Mouse (Mus musculus) cerebellum, adult (tissue): ENCODE results near the gene Tarbp1.
"Not testable (repeated sequence)": the region's sequence is repeated elsewhere in the genome, so short reads cannot be mapped to it uniquely, and the experiment has no call there.

Source experiments
- ATAC-seq: cut with Nextera tagmentation; 2 replicates; pipeline ENCODE4 v1.9.2; 2017; ENCODE audit warnings: mild to moderate bottlenecking, moderate library complexity, mixed read lengths; ENCODE audit not compliant: insufficient number of reproducible peaks, low FRiP score, low TSS enrichment

Gene Tarbp1

DNA sequence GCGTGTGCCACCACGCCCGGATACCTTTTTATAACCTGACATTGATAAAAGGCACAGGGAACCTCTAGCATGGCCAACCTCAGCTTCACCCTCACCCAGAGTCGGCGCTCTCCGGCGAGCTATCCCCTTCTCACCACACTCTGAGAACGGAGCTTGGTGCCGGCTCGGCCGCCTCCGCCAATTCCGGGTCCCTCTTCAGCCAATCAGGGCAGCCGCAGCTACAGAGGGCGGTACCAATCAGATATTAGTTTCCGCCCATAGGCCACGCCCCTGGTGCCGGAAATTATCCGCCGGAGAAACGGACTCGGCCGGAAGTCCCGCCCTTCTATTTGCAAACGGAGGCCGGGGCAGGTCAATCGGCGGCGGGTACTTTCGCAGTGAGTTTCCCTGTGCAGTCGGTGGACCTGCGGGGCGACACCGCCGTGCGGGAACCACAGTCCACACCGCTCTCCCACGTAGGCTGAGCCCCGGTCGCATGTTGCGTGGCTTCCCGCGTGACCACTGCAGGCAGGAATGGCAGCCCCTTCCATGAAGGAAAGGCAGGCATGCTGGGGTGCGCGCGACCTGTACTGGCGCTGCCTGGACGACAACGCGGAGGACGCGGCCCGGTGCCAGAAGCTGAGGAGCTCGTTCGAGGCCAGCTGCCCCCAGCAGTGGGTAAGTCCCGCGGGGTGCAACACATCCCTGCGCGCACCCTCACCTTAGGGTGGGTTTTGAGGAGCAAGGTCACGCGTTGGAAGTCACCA lies 52.5 kb downstream of the Tarbp1 start, which contains the start of gene Coa6:
TSS of gene Coa6 (plus strand) at position 342 of the 746 bp plus-strand sequence.
- peak; percentile 98 for ATAC-seq

- ATAC-seq: no peak
These were observed 54.0 kb downstream of the Tarbp1 start for GRCm38 (mm10) chr8:126420834-126421233.

DNA sequence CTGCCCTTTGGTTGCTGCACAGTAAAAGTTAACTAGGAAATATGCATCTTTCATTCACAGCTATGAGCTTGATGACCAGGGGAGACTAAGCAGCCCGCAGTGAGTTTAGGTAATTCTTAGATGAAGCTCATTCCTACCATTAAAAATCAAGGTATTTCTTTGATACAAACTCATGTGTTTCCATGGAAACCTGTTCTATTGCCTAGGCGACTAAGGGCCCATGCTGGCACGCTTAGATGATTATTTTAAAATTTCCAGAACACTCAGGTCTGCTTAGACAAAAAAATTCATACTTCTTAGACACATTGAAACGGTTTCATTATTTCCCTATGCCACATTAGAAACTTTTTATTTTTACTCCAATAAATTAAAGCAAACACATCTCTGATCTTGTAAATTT lies 69.8 kb downstream of the Tarbp1 start:
- no peak for ATAC-seq

DNA sequence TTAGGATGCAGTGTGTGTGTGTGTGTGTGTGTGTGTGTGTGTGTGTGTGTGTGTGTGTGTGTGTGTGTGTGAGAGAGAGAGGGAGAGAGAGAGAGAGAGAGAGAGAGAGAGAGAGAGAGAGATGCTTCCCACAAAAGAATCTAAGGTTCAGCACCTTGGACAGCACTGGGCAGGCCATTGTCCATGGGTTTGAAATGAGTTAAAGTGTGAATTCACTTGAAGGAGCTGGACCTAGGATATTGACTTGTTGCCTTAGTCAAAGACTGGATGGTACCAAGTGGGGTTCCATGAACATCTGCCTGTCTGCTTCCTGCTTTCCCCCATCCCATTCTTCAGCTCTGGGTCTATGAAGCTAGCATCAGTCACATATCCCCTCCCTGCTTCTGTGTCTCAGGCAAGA lies 70.3 kb downstream of the Tarbp1 start:
- ATAC-seq: not testable (repeated sequence)

GRCm38 (mm10) chr8:126398349-126398748 lies 76.5 kb downstream of the Tarbp1 start:
- peak; percentile 61; the same call in 1 of the 2 replicates for ATAC-seq

DNA sequence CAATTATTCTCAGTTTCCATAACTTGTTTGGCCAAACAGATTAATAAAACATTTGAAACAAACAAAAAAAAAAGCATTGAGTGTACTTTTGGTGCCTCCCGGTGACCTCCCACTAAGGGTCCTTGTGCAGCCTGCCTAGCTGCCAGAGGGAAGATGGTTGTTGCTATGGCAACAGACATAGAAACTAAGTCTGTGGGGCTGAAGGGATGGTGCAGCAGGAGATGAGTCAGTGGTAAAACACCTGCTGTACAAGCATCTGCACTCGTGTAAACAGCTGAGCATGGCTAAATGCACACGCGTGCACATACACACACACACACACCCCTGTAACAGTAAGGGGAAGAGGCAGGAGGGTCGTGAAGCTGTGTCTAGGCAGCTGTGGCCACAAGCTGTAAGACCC lies 78.9 kb downstream of the Tarbp1 start:
- ATAC-seq: no peak

- ATAC-seq: no peak
These were observed 79.5 kb downstream of the Tarbp1 start for GRCm38 (mm10) chr8:126395386-126395785.

- ATAC-seq: peak; percentile 56; the same call in 1 of the 2 replicates
These were observed 83.3 kb downstream of the Tarbp1 start for GRCm38 (mm10) chr8:126391541-126391940.

DNA sequence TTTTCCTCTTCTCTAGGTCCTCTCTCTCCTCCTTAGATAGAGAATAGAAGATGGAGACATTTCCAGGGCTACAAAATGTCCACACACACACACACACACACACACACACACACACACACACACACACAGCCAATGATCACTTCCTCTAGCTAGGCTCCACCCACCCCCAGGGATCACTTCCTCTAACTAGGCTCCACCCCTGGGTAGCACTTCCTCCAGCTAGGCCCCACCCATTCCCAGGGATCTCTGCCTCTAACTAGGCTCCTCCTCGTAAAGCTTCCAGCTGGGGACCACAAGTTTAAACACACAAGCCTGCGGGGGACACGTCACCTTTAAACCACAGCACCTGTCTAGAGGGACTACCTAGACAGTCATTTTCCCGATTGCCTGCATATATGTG lies 87.3 kb downstream of the Tarbp1 start:
- no peak for ATAC-seq

DNA sequence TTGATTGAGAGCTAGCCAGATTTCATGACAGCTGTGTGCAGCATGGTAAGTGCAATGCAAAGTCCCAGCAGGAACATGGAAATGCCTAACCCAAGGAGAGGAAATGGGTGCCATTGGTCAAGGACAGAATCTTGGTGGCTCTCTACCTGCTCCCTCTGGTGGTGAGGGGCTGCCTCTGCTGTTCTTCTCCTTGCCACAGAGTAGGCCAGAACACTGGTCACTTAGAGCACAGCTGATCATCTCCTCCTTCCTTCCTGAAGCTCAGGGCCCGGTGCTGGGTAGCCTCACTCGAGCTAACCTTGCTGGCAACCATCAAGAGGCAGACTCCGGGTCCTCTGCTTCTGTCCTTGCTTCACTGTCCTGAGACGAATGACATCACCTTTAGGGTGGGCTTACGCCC lies 92.1 kb downstream of the Tarbp1 start:
- ATAC-seq: peak; percentile 47; the same call in 1 of the 2 replicates

DNA sequence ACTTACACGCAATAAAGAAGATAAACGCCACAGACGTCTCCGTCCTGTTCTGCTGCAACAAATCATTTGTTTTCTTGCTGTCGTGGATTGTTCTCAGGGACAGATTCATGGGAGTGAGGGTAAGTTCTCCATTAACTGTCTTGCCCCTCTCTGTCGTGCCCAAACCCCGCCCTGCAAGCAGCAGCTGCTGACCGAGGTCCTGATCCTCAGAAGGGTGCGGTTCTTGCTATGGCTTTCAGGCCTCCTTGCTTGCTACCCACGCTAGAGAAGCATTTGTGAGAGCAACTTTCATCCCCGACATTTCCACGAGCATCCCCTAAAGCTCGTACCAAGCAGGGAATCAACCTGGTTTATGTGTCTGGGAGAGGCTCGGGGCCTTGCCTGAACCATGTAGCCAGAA lies 92.6 kb downstream of the Tarbp1 start:
- no peak for ATAC-seq

- no peak for ATAC-seq
These were observed 93.6 kb downstream of the Tarbp1 start for GRCm38 (mm10) chr8:126381299-126381698.

DNA sequence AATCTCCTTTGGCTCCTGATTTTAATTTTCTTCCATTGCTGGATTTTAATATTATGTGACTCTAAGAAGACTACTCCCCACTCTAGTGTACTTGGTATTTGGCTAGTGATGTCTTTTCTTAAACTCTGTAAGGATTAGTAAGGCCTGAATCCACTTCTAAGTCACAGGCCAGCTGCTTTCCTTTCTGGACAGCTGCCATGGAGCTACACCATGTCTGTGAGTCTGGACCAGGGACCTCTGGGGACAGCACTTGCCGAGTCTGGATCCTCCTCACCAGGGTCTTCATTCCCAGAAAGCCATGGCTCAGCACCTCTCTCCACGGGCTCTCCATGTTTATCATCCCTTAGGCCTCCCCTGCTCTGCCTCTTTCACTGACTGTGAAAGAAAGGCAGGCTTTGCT lies 94.7 kb downstream of the Tarbp1 start:
- ATAC-seq: no peak

DNA sequence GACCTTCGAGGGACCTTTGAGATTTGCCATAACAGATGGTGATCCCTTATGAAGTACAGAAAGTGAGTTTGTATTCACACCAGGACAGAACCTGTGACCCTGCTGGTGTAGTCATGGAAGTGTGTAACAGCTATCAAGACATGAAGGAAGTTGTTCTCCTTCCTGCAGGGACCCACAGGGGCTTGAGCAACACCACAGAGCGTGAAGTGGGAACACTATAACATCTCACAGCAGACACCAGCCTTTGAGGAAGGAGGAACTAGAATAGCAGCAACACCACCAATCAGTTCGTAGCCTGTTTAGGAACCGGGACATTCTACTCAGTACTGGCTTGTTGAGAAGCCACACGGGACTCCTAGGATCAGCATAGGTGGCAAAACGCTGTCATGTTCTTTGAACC lies 95.3 kb downstream of the Tarbp1 start:
- no peak for ATAC-seq
